Mouse (Mus musculus) ES-CJ7 (cell line): Measurements from ENCODE around the gene Phtf2.

Experiments
- DNase-seq: peaks from one replicate; pipeline ENCODE4 v3.0.0; 2011; ENCODE audit warnings: low read depth, low spot score

Phtf2 gene

DNA sequence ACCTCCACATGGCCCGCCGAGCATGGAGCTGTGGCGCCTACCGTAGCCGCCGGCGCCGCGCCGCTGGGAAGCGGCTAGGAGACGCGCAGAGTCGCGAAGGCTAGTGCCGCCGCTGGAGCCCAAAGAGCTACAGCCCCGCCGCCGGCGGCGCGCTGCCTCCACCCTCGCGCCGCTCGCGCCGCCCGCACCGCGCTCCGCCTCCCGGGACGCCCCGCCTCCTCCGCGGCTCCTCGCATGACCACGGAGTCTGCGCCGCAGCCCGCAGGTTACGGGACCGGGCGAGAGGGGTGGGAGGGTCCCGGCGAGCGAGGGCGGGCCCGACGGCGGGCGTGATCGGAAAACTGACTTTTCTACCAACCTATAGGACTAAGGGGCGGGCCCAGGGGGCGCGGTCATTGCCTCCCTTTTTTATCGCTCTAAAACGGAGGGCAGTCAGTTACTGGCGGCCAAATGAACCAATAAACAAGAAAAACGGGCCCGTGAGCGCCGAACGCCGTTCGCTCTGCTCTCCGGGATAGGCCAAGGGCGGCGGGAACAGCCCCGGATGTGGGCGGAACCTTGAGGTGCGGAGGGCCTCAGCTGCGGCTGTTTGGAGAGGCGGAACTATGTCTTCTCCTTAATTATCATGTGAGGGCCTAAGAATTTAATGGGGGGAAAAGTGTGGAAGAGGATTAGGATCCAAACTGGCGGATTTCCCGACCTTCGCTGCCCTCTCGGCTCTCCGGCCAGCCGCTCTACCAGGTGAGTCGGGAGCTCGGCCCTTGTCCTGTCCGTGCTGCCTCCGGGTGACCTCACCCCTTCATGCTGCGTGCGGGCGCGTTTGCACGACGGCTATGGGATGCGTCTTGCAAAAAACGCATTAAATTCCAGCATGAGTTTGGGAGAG, at the start of gene Phtf2, which contains the start of gene Tmem60:
TSS of gene Phtf2 (minus strand) at position 210 of the 886 bp plus-strand sequence.
TSS of gene Tmem60 (plus strand) at position 277 of the 886 bp plus-strand sequence.
- peak; percentile 97 for DNase-seq

DNA sequence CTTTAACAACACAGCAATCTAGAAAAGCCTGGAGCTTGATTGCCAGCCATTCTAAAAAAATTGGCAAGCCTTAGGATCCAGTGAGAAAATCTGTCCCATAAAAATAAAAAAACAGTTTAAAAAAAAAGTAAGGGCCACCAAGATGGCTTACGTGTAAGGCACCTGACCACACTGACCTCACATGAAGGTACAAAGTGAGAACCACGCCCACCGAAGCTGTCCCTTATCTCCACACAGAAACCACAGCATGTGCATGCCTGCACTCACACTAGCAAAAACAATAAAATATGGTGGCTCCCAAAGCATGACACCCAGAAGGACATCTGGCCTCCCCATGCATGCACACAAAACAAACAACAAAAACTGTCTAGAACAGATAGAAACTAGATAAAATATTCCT, 49.4 kb upstream of the Phtf2 start:
- DNase-seq, result no peak

DNA sequence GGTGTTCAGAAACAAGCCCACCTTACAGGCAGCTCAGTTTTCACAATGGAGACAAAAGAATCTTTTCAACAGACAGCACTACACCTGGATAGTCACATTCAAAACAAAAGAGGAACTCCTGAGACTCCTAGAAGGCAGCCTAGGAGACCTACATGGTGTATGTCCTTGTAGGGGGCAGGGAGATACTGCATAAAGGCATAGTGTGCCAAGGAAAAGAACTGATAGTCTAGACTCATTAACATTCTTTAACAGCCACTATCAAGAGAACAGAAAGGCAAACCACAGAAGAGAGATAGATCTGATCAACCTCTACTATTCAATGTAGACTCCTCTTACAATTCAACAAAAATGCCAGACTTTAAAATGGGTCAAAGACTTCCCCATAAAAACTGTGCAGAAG, 48.5 kb upstream of the Phtf2 start:
- DNase-seq, result no peak

DNA sequence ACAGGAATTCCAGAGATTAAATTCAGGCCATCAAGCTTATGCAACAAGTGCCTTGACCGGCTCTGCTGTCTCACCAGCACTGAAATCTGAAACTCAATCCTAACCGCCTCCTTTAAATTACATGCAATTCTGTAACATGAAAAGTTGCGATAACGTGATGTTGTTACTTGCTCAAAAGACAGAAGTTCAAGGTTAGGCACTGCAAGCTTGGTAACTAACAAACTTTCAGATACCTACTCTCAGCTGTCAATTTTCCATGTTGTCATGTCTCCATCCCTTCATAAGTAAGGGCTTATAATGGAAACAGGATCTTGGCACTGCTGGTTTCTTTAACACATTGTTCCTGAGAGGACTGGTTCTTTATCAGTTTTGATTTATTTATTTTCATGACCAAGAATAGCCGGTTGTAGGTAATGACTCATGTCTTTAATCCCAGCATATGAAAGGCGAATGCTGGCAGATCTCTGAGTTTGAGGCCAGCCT, 47.8 kb upstream of the Phtf2 start:
- no peak for DNase-seq

DNA sequence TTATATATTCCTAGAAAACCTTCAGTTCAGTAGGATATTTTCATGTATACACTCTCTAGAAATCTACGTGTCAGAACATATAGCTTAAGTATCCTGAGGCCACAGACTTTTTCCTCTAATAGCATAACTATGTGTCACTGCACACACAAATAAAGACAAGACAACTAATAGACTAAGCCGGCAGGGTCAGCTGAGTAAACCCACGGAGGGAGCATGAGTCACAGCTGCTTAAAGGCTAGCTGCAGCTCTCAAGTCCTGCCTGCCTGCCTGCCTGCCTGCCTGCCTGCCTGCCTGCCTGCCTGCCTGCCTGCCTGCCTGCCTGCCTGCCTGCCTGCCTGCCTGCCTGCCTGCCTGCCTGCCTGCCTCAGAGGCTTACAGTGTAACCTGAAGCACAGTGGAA, 43.5 kb upstream of the Phtf2 start:
- DNase-seq, result no peak

DNA sequence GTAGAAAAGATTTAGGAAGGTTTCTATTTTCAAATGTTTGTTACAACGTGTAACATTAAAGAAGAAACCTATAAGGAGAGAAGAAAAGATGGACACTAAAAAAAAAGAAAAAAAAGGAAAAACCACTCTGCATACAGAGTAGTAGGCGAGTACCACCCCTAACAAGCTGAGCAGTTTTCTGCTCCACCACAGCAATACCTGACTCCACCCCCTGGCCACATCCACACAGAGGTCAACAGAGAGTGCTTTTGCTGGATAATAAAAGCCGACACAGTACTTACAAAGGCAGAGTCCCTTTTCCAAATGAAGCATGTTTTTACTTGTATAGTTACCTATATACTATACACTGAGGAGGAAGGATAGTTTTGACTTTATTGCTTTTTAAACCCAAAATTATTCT, 42.7 kb upstream of the Phtf2 start:
- no peak for DNase-seq

DNA sequence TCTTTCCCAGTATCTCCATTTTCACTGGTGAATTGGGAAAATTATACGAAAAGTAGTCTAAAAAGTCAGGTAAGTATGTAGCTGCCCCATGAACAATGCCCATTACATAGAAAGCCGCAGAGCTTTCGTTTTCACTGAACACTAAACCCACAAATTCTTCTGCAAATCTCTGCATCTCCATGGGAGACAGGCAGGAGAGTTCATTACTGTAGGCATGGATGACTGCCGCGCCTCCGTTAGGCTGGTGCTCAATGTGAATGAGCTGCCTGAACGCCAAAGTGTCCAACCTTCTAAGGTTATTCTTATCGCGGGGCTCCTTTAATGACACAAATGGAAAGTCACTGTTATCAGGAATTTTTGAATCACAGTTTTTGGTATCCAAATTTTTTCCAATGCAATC, 37.6 kb upstream of the Phtf2 start:
- DNase-seq, result no peak

DNA sequence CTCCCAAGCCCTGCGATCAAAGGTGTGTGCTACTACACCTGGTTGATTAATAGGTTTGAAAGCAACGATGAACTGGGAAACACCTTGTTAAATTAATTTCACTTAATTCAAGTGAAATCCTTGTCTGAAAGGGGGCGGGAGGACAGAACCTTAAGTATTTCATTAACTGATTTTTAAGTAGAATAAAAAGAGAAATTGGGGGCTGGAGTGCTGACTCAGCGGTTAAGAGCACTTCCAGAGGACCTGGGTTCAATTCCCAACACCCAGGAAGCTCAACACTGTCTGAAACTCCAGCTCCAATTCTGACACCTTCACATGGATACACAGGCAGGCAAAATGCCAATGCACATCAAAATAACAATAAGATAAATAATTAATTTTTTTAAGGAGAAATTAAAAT, 37.0 kb upstream of the Phtf2 start:
- DNase-seq, result no peak

DNA sequence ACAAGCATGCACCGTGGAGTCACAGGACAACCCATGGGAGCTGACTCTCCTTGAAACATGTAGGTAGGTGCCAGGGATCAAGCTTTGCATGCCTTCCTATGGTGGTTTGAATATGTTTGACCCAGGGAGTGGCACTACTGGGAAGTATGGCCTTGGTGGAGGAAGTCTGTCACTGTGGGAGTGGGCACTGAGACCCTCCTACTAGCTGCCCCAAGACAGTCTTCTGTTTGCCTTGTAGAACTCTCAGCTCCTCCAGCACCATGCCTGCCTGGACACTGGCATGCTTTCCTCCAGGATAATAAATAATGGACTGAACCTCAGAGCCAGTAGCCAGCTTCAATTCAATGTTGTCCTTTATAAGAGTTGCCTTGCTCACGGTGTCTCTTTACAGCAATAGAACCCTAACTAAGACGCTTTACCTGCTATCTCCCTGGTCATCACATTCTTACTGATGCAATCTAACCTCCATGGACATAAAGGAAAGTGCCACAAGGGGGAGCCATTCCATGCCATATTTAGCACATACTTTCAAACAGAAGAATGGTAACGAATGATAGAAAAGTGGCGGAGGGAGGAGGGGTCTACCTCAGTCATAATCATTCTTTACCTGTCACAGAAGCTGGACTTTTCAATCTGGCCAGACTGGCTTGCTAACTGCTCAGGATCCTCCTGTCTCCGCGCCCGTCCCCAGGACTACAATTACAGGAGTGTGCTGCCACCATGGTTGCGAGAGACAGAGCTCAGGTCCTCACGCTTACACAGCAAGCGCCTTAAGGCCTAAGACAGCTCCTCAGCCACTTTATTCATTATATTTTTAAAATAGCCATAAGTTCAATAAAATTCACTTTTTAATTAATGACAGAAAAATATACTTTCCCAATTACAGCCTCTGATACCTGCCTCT, 31.7 kb upstream of the Phtf2 start:
- DNase-seq, result peak; percentile 72

DNA sequence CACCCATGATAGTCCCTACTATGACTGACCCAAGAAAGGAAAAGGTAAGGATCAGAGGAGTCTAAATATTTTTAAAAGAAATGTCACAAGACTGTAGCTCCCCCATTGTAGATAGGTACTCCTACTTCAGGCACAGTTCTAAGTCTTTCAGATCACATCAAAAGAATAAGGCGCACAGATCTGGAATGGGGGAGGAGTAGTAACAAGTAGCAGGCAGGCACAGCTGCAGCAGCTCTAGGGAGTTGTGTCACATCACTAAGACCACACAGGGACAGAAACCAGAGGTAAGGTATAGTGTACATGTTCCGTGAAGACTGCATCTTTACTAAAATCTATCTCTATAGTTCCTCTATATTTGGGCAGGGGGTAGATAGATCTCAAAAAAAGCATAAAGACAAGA, 29.8 kb upstream of the Phtf2 start:
- no peak for DNase-seq

DNA sequence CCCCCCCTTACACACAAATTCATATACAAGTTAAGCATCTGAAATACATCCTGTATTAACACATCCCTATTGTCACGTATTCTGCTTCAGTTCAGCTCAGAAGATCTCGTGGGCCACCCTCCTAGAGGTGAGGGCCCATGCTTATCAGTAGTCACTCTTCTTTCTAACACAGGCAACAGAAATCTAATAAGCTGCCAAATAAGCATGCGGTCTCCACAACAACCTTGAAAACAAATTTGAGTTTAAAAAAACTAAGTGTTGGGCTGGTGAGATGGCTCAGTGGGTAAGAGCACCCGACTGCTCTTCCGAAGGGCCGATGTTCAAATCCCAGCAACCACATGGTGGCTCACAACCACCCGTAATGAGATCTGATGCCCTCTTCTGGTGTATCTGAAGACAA, 24.3 kb upstream of the Phtf2 start:
- no peak for DNase-seq

DNA sequence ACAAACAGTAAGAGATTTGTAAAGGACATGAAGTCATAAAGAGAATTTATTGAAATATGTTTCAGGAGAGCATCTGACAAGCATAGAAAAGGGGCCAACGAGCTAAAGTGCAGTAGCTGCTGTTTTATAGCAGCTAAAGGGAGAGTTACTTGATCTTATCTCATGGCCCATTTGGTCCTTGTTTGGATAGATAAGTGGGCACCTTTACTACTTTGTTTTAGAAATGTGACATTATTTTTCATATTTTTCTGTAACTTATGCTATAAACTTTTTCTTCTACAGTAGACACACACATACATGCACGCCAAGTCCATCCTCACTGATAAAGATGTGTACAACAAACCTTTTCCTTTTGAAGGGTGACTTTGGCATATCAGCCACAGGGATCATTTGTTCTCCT, 23.5 kb upstream of the Phtf2 start:
- no peak for DNase-seq

DNA sequence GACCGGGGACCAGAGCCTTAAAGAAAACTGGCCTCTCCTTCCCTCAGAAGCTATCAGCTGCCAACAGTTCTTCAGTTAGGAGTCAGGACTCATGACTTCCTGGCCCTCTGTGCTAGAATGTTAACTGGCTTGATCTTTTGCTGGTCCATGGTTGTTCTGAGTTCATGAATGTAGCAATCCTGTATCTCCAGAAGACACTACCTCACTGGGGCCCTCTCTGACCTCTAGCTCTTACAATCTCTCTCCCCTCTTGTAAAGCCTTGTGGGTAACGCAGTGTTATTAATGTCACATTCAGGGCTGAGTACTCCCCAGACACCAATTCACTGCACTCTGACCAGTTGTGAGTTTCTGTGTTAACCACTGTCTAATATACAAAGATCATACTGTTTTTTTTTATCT, 22.7 kb upstream of the Phtf2 start:
- no peak for DNase-seq

DNA sequence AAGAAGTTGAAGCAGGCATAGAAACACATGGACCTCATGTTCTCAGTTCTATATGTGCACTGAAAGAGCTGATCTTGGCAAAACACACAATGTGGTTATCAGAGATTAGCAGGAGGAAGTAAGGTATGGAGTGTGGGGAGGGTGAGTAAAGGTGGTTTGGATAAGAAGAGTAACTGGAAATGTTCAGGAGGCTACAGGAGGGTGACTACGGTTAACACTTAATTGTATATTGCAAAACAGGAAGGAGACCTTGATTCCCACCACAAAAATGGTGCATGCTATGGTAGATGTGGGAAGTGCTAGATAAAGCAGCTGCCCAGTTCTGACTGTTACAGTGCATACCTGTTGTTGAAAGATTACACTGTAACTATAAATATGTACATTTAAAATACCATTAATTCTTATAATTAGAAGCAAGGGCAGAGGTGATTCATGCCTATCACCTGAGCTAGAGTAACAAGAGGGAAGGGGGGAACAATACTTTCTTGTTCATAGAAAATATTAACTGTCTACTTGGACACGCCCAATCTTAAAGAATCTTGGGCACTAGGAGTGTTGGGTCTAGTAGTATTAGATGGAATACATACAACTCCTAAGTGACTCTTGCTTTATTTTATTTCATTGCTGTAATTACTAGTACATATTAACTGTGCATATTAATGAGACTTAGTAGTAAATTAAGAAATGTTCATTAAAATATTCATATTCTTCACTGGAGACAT, 15.7 kb upstream of the Phtf2 start:
- DNase-seq, result no peak

DNA sequence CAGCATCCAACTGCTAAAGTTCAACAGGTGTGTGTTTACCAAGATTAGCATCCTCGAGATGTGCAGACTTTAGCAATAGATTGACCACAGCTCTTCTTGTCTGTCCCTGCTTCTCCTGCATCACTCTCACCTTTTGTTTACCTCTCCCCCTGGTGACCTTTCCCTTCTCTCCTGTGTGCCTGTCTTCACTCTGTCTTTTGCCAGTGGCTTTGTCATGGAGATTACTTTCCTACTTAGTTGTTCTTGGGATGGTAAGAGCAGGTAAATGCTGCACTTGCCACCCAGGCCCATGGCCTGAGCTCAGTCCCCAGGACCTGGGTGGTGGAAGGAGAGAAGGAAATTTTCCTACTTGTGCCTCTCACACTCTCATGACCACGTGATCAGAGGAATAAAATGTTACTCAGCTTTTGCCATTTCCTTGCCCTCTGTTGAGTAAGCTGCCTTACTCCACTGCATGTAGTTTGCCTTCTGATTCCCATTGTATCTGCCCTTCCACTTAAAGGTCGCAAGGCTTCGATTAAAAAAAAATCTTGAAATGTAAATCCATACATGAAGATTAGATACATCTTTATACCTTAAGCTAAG, 2.2 kb upstream of the Phtf2 start:
- DNase-seq, result peak; percentile 86

DNA sequence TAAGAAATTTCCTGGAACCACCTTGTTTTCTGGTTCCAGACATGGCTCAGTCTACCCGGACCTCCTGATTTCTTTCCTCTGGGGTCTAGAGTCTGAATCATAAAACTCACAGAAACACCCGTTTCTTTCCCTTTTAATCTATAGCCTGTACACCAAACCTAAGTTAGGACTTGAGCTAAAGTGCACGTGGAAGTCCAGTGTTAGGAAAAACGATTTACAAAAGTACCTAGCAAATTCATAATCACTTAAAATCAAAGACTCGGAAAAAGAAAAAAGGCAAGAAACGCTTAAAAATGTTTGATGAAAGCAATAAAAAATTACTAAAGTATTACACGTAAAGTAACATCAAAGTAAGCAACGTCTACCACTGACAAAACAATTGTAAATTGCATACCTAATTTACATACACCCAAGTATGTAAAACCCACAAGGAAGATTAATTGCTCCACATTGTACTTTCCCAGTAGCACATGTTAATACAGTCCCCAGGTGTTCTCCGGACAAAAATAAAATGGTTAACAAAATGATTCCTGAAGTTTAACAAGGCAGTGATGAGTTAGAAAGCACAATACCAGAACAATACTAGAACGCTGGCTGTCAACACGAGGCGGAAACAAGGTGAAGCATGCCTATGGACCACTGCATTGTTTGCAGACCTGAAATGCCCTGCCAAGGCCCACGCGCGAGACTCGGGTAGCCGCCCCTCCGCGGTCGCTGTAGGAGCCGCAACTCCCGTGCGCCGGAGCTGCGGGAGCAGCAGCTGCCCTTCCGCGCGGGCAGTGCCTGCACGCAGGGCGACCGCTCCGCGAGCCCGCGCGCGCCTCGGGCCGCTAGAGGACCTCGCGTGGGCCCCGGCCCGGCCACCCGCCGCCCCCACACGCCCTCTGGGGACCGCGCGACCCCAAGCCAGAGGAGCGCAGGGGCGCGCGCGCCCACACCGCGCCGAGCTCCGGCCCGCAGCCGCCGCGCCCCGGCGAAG, 838 bp downstream of the Phtf2 start:
- peak; percentile 37 for DNase-seq

DNA sequence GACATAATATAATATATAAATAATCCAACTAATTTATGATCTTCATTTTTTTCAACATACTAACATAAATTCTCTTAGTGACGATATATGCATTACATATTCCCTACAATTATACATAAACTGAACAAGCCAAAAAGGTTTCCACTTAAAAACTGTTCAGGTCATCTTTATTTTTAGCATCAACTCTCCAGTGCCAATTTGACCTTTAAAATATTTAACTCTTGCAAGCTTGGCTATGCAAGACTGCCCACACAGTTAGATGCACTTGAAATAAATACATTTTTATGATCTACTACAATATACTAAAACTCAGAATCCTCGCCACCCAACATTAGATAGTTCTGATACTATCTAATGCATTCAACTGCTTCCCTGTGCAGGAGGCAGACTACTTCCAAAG, 1.5 kb downstream of the Phtf2 start:
- no peak for DNase-seq

DNA sequence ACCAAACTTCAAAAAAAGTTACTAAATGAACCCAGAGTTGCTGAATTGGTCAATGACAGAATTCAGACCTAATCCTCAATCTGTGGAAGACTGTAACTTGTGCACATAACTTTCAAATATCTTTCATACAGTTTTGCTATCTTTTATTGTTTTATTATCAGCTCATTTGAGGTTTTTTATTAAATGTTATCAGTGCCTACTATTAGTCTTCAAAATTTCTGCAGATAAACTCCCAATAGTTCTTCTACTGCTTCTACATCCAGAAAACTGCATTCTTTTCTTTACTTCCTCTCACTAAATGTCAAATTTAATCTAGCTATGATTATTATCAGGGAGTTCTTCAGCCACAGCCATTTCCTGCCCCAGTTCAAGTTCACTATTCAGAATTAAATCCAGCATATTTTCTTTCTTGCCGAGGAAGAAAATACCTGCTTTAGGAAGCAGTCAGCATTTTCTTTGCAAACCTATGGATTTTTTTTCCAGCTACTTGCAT, 4.9 kb downstream of the Phtf2 start:
- no peak for DNase-seq

DNA sequence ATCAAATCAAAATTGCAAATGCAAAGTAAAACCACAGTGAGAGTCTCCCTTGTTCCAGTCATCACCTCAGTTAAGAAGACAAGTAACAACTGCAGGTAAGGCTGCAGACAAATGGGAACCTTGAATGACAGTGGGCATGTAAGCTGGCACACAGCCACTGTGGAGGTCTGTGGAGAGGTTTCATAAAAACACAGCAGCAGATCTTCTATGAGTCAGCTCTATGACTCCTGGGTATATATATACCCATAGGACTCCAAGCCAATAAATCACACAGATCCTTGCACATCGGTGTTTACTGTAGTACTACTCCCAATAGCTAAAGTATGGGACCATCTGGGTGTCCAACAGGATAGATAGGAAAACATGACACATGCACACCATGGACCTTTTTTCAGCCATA, 8.8 kb downstream of the Phtf2 start:
- no peak for DNase-seq

DNA sequence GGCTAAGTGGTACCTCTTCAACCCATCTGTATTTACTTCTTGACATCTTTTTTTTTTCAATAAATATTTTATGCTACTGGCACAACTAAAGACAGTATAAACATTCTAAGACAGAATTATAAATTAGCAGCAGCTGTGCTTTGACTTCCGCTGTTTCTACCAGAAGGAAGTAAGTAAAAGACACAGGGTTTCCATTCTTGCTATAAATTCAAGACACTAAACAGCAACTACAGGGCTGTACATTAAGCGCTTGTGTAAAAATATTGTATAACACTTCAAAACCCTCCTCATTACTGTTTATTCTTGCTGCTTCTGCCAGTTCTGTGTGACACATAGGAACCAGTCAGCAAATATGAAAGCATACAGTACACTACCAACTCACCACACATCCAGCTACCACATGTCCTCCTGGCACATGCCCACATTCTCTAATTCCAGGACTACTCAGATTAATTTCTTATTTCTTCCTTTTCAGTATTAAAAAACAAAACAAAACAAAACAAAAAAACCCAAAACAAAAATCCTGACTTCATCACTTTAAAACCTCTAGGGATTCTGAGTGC, 16.6 kb downstream of the Phtf2 start:
- no peak for DNase-seq
